Mouse (Mus musculus): ENCODE measurements at regions not wholly inside any gene's neighbourhood (a gene's known extent, or its start where the extent isn't known, plus 50 kb on each side); places are given as distances from the start of the nearest gene placed in this dataset.

DNA sequence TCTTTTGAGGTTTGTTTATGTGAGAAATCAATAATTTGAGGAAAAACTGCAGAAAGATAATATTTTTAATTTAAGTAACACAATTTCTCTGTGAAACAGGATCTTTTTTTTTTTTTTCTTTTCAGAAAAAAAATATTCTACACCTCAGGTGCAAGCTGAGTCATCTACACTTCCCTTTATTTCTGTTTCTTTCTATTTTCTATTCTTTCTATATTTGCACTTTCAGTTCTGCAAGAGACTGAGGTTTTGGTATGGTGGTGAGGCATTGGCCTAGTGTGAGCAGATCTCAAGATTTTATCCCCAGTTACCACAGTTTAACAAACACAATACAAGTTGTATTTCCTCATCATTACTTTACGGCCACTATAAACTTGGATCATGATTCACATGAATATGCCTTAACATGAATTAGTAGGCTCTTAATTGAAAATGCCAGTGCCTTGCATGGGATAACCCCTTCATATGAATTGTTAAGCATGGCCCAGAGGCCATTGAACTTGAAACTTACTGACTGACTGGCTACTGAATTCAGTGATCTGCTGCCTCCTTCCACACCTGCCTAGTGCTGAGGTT is 1278.1 kb downstream of the Stim2 start:
- H3K4me1 ChIP-seq (ENCODE audit: control insufficient read depth, insufficient read depth, low read length) = no peaks in the 10 kb centered on the region
- TF ChIP-seq POLR2A (IDR thresholded peaks at IDR 0.05; ENCODE audit: extremely low read depth, insufficient read depth, low read length) = no peak
- no peak for TF ChIP-seq CTCF (IDR thresholded peaks at IDR 0.05; ENCODE audit: extremely low read depth, insufficient read depth, low read length)
- no peak overlapping the region for H3K27ac ChIP-seq (ENCODE audit: insufficient read depth, low read length)
- H3K4me3 ChIP-seq (ENCODE audit: insufficient read depth, low read length) = no peak overlapping the region

DNA sequence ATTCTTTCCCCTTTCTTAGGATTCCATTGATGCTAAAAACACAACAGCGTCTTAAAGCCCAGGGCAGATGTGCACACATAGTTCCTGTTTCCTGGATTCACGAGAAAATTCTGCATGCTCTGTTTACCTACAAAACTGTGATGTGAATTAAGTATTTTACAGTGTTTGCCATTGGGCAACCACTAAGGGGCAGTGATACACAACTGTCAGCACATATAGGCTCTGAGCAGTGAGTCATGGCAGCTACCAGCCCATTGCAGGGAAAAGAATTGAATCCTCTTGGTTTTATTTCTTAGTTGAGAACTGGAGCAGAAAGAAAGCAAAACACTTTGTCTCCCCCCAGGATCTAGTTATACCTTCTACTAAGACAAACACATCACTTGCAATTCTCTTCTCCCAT is 1295.0 kb downstream of the Stim2 start:
- H3K27ac ChIP-seq (ENCODE audit: insufficient read depth, low read length) = no peak overlapping the region
- TF ChIP-seq CTCF (IDR thresholded peaks at IDR 0.05; ENCODE audit: extremely low read depth, insufficient read depth, low read length) (peak; percentile 57), POLR2A (IDR thresholded peaks at IDR 0.05; ENCODE audit: extremely low read depth, insufficient read depth, low read length) (no peak)
- H3K4me1 ChIP-seq (ENCODE audit: control insufficient read depth, insufficient read depth, low read length) = no peaks in the 10 kb centered on the region
- H3K4me3 ChIP-seq (ENCODE audit: insufficient read depth, low read length) = no peak overlapping the region

DNA sequence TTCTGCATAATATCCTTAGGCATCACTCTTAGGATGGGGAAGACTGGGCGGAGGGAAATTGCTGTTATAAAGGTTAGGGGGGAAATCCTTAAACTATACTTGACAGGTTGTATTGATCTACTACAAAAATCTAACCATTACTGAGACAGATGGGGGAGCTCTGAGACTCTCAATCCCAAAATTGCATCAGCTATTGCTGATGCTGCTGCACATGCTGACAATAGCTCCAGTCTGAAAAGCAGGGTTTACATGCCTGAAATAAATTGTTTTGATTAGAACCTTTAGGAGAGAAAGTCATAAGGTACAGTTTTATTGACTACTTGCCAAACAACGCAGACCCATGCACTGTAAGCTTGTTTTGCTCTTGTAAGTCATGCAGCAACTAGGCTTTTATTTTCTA is 1295.7 kb downstream of the Stim2 start:
- no peak overlapping the region for H3K27ac ChIP-seq (ENCODE audit: insufficient read depth, low read length)
- no peak overlapping the region for H3K4me3 ChIP-seq (ENCODE audit: insufficient read depth, low read length)
- H3K4me1 ChIP-seq (ENCODE audit: control insufficient read depth, insufficient read depth, low read length) = no peaks in the 10 kb centered on the region
- TF ChIP-seq POLR2A (IDR thresholded peaks at IDR 0.05; ENCODE audit: extremely low read depth, insufficient read depth, low read length) (no peak), CTCF (IDR thresholded peaks at IDR 0.05; ENCODE audit: extremely low read depth, insufficient read depth, low read length) (no peak)

DNA sequence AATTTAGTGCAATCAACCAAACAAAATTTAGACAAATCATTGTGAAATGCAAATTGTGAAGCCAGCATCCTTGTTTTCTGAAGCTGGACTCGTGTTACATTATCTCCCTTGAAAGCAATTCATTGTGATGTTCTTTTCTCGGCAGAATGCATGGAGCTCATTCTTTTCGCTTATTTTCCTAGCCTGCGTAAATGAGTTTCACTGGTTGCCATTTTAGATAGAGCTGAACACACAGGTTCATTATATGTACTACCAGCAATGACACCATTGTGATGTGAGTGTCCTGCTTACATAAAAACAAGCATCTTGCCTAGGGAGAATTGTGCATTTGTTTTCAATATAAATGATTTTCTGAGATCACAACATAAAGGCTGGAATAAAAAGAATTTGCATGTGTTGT is 1296.5 kb downstream of the Stim2 start:
- no peaks in the 10 kb centered on the region for H3K4me1 ChIP-seq (ENCODE audit: control insufficient read depth, insufficient read depth, low read length)
- no peak overlapping the region for H3K27ac ChIP-seq (ENCODE audit: insufficient read depth, low read length)
- TF ChIP-seq POLR2A (IDR thresholded peaks at IDR 0.05; ENCODE audit: extremely low read depth, insufficient read depth, low read length) = no peak
- TF ChIP-seq CTCF (IDR thresholded peaks at IDR 0.05; ENCODE audit: extremely low read depth, insufficient read depth, low read length) = no peak
- H3K4me3 ChIP-seq (ENCODE audit: insufficient read depth, low read length) = no peak overlapping the region

DNA sequence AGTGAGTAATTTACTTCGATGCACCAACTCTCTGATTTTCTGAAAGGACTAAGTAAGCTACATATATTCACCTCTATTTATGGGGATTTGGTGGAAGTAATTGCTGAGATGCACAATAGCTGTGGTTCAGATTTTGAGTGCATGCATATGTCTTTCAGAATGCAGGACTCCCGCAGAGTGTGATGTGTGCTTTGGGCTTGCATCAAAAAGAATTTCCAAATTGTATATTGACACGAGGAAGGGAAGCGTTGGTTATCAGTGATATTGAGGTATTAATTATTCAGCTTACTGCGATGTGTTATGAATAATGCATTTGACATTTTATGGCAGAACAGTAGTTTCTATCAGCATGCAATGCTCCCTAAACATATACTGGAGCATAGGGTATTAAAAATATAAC is 1303.2 kb downstream of the Stim2 start:
- Histone ChIP-seq H3K4me3 (ENCODE audit: insufficient read depth, low read length) (no peak overlapping the region), H3K4me1 (ENCODE audit: control insufficient read depth, insufficient read depth, low read length) (no peaks in the 10 kb centered on the region), H3K27ac (ENCODE audit: insufficient read depth, low read length) (no peak overlapping the region)
- TF ChIP-seq POLR2A (IDR thresholded peaks at IDR 0.05; ENCODE audit: extremely low read depth, insufficient read depth, low read length) = no peak
- TF ChIP-seq CTCF (IDR thresholded peaks at IDR 0.05; ENCODE audit: extremely low read depth, insufficient read depth, low read length) = no peak

DNA sequence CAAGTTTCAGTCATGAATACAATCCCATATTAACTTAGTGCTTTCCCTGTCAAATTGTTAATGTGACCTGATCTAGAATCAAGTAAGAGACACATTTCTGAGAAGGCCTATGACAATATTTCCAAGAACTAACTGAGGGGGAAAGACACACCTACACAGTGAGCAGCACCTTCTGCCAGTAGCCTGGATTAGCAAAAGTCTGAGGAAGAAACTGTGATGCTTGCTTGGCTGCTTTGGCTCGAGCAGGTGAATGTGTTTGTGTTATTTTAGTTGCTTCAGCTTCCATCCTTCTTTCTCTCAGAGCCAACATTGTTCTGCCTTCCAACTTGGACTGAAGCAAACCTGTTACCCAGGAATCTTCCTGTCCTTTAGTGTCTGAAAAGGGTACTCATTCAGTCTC is 1347.7 kb downstream of the Stim2 start:
- Histone ChIP-seq H3K4me3 (ENCODE audit: insufficient read depth, low read length) (no peak overlapping the region), H3K4me1 (ENCODE audit: control insufficient read depth, insufficient read depth, low read length) (no peaks in the 10 kb centered on the region), H3K27ac (ENCODE audit: insufficient read depth, low read length) (no peak overlapping the region)
- TF ChIP-seq POLR2A (IDR thresholded peaks at IDR 0.05; ENCODE audit: extremely low read depth, insufficient read depth, low read length) (no peak), CTCF (IDR thresholded peaks at IDR 0.05; ENCODE audit: extremely low read depth, insufficient read depth, low read length) (no peak)

DNA sequence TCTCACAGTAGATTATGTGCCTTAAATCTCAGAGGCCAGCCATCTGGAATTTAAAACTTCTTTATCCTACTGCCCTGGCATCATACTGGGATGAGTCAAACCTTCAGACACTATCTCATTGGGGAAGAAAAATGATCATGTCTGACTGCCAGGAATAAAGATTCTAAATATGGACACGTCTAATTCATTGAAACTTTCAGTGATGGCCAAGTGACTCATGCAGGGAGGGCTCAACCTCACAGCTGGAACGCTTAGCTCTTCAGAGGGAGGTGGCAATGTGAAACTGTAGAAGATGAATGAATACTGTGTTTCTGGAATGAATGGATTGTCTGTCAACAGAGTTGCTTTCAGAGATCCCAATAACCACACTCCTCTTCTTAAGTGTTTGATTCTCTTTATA is 1357.2 kb downstream of the Stim2 start:
- TF ChIP-seq CTCF (IDR thresholded peaks at IDR 0.05; ENCODE audit: extremely low read depth, insufficient read depth, low read length) (no peak), POLR2A (IDR thresholded peaks at IDR 0.05; ENCODE audit: extremely low read depth, insufficient read depth, low read length) (no peak)

DNA sequence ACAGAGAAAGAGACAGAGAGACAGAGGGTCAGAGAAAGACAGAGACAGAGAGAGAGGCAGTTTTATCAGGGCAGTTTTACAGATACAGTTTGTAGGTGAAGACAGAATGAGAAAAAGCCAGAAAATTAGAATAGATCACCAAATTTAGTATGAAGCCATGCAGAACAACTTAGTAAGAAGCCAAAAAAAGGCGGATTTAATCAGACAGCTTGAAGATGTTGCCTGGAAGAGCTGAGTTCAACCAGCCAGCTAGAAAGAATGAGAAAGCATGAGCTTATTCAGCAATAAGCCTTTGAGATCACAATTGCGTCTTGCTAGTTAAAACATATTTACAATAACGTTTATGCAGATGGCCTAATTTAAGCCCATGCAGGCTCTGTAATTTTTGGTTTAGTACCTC is 1376.0 kb downstream of the Stim2 start:
- Histone ChIP-seq H3K27ac (ENCODE audit: insufficient read depth, low read length) (no peak overlapping the region), H3K4me3 (ENCODE audit: insufficient read depth, low read length) (no peak overlapping the region)
- TF ChIP-seq CTCF (IDR thresholded peaks at IDR 0.05; ENCODE audit: extremely low read depth, insufficient read depth, low read length) = no peak
- no peak for TF ChIP-seq POLR2A (IDR thresholded peaks at IDR 0.05; ENCODE audit: extremely low read depth, insufficient read depth, low read length)

More for the DNA sequence above, 1357.2 kb downstream of the Stim2 start:
- H3K27ac ChIP-seq (ENCODE audit: insufficient read depth, low read length) = no peak overlapping the region
- H3K4me1 ChIP-seq (ENCODE audit: control insufficient read depth, insufficient read depth, low read length) = no peaks in the 10 kb centered on the region
- no peak overlapping the region for H3K4me3 ChIP-seq (ENCODE audit: insufficient read depth, low read length)

DNA sequence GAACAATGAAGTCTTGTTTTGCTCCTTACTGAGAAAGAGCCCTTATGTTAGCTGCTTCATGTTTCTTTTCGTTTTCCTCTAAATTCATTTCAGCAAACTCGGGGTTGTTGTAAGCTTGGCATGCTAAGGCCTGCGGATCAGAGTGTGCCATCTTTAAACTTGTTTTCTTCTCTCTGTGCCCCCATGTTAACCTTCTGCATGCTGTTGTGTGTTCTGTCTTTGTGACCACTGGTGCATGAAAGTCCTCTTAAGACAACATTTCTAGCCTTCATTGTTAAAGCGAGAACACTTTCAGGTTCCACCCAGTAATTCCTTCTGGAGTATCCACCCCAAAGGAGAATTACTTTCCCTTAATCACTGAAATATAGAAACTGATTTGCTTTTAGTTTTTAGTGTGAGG is 1392.5 kb downstream of the Stim2 start:
- H3K4me3 ChIP-seq (ENCODE audit: insufficient read depth, low read length) = no peak overlapping the region
- H3K27ac ChIP-seq (ENCODE audit: insufficient read depth, low read length) = no peak overlapping the region
- H3K4me1 ChIP-seq (ENCODE audit: control insufficient read depth, insufficient read depth, low read length) = no peaks in the 10 kb centered on the region
- TF ChIP-seq POLR2A (IDR thresholded peaks at IDR 0.05; ENCODE audit: extremely low read depth, insufficient read depth, low read length) (no peak), CTCF (IDR thresholded peaks at IDR 0.05; ENCODE audit: extremely low read depth, insufficient read depth, low read length) (no peak)

More for the DNA sequence above, 1376.0 kb downstream of the Stim2 start:
- no peaks in the 10 kb centered on the region for H3K4me1 ChIP-seq (ENCODE audit: control insufficient read depth, insufficient read depth, low read length)

DNA sequence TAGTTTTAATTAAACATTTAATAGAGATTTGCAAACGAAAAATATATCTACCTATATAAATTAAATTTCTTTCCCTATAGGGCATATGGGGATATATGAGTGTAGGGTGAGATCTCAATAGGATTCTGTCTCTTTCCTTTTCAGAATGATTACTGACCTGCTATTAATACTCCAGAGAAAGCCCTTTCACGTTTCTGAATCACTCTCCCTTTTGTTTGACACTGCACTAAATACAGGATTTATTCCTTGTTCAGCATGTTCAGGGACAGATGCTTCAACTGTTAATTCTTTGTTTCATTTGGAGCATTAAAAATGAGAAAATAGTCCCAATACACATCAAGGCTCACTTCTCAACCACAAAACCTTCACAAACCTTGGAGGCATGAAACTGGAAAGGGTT is 1397.7 kb downstream of the Stim2 start:
- no peak overlapping the region for H3K4me3 ChIP-seq (ENCODE audit: insufficient read depth, low read length)
- TF ChIP-seq CTCF (IDR thresholded peaks at IDR 0.05; ENCODE audit: extremely low read depth, insufficient read depth, low read length) = no peak
- TF ChIP-seq POLR2A (IDR thresholded peaks at IDR 0.05; ENCODE audit: extremely low read depth, insufficient read depth, low read length) = no peak
- H3K4me1 ChIP-seq (ENCODE audit: control insufficient read depth, insufficient read depth, low read length) = no peaks in the 10 kb centered on the region
- no peak overlapping the region for H3K27ac ChIP-seq (ENCODE audit: insufficient read depth, low read length)
